Mouse (Mus musculus): ENCODE results near the gene Kdelc2.
A peak's percentile ranks its signal among the peaks of the same experiment; 100 is the strongest.

Kdelc2 gene

GRCm38 (mm10) chr9:53383951-53384866 is at the start of gene Kdelc2:
Gene Kdelc2 (plus strand): TSS chr9:53384025.
- DNase-seq (ENCODE audit: extremely low spot score) = peak; percentile 85

GRCm38 (mm10) chr9:53335131-53335530 is 48.7 kb upstream of the Kdelc2 start:
- no peak for DNase-seq (ENCODE audit: extremely low spot score)

- DNase-seq (ENCODE audit: extremely low spot score) = no peak
These were observed 44.2 kb upstream of the Kdelc2 start for GRCm38 (mm10) chr9:53339603-53340002.

- DNase-seq (ENCODE audit: extremely low spot score) = no peak
These were observed 43.4 kb upstream of the Kdelc2 start for GRCm38 (mm10) chr9:53340328-53340916.

- peak; percentile 32 for DNase-seq (ENCODE audit: extremely low spot score)
These were observed 42.9 kb upstream of the Kdelc2 start for GRCm38 (mm10) chr9:53340969-53341368.

- no peak for DNase-seq (ENCODE audit: extremely low spot score)
These were observed 41.8 kb upstream of the Kdelc2 start for GRCm38 (mm10) chr9:53341981-53342380.

GRCm38 (mm10) chr9:53344646-53345432 is 39.0 kb upstream of the Kdelc2 start:
- no peak for DNase-seq (ENCODE audit: extremely low spot score)

GRCm38 (mm10) chr9:53345728-53346127 is 38.1 kb upstream of the Kdelc2 start:
- no peak for DNase-seq (ENCODE audit: extremely low spot score)

GRCm38 (mm10) chr9:53346402-53346801 is 37.4 kb upstream of the Kdelc2 start:
- DNase-seq (ENCODE audit: extremely low spot score) = no peak

- no peak for DNase-seq (ENCODE audit: extremely low spot score)
These were observed 34.6 kb upstream of the Kdelc2 start for GRCm38 (mm10) chr9:53349211-53349610.

GRCm38 (mm10) chr9:53350331-53350730 is 33.5 kb upstream of the Kdelc2 start:
- no peak for DNase-seq (ENCODE audit: extremely low spot score)

GRCm38 (mm10) chr9:53351899-53352298 is 31.9 kb upstream of the Kdelc2 start:
- DNase-seq (ENCODE audit: extremely low spot score) = no peak

- no peak for DNase-seq (ENCODE audit: extremely low spot score)
These were observed 30.7 kb upstream of the Kdelc2 start for GRCm38 (mm10) chr9:53353161-53353560.

GRCm38 (mm10) chr9:53356219-53357155 is 27.3 kb upstream of the Kdelc2 start:
- peak; percentile 9 for DNase-seq (ENCODE audit: extremely low spot score)

GRCm38 (mm10) chr9:53371339-53371738 is 12.5 kb upstream of the Kdelc2 start:
- DNase-seq (ENCODE audit: extremely low spot score) = no peak

GRCm38 (mm10) chr9:53375907-53376306 is 7.9 kb upstream of the Kdelc2 start:
- no peak for DNase-seq (ENCODE audit: extremely low spot score)

- DNase-seq (ENCODE audit: extremely low spot score) = no peak
These were observed 7.0 kb upstream of the Kdelc2 start for GRCm38 (mm10) chr9:53376820-53377219.

- no peak for DNase-seq (ENCODE audit: extremely low spot score)
These were observed 6.2 kb upstream of the Kdelc2 start for GRCm38 (mm10) chr9:53377597-53377996.

GRCm38 (mm10) chr9:53378171-53378570 is 5.7 kb upstream of the Kdelc2 start:
- no peak for DNase-seq (ENCODE audit: extremely low spot score)

GRCm38 (mm10) chr9:53380595-53380994 is 3.2 kb upstream of the Kdelc2 start:
- DNase-seq (ENCODE audit: extremely low spot score) = no peak

- no peak for DNase-seq (ENCODE audit: extremely low spot score)
These were observed 2.7 kb upstream of the Kdelc2 start for GRCm38 (mm10) chr9:53381113-53381615.

Measured in embryo, embryonic 9.5 days (tissue).